Mouse (Mus musculus) ES-Bruce4 (cell line): ENCODE measurements around the gene Sema4b.

Source experiments
- CTCF ChIP-seq: IDR thresholded peaks from one replicate; pipeline ENCODE4 v1.8.1; 2011; ENCODE audit warnings: low read depth, low read length
- EP300 ChIP-seq: IDR thresholded peaks from 2 replicates; pipeline ENCODE4 v1.6.1; 2011; ENCODE audit warnings: low read depth, low read length; ENCODE audit not compliant: insufficient read depth
- POLR2A ChIP-seq: IDR thresholded peaks from one replicate; pipeline ENCODE4 v1.8.1; 2011; ENCODE audit warnings: low read length; ENCODE audit not compliant: insufficient read depth

DNA sequence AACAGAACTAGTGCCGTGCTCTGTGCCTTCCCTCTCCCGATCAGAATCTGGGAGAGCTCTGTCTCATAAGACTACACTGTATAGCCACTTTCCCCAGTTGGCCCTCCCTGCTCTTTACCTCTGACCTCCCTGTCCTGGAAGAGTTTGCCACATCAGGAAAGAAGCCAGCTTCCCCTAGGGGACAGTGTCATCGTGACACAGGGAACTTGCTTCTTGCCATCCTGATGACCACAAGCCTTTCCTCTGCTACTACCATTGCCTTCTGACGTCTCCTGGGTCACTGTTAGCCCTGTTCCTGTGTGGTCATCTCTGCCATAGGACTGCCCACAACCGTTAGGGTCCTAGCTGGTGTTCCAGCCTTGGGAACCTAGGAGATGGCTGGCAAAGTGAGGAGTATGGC lies 16.3 kb downstream of the Sema4b start:
- TF ChIP-seq CTCF = no peak
- TF ChIP-seq POLR2A = no peak
- no peak for TF ChIP-seq EP300
